Mouse (Mus musculus): ENCODE data around the gene Mrpl20. TPM values are rescaled to one million over a fixed set of nuclear protein-coding genes. Genes with fewer than 3 reads are reported as not detected.
A peak's percentile ranks its signal among the peaks of the same experiment; 100 is the strongest.

Mrpl20 gene
- polyA plus RNA-seq, 1 experiment from 2014 or later, result 199 TPM

GRCm38 (mm10) chr4:155853421-155853820 is 50.7 kb downstream of the Mrpl20 start:
- Histone ChIP-seq H3K9ac (ENCODE audit: low read length) (no peak overlapping the region), H3K27me3 (ENCODE audit: control insufficient read depth, insufficient read depth, low read length) (no peaks in the 10 kb centered on the region), H3K4me1 (ENCODE audit: control insufficient read depth, insufficient read depth, low read length) (peaks cover 13% of the 10 kb centered on the region), H3K4me3 (replicated peaks; ENCODE audit: low read length) (no peak overlapping the region), H3K27ac (ENCODE audit: low read length) (no peak overlapping the region), H3K9me3 (replicated peaks; ENCODE audit: control insufficient read depth, low read length) (no peaks in the 10 kb centered on the region), H3K36me3 (ENCODE audit: control insufficient read depth, insufficient read depth, low read length) (peaks cover 20% of the 10 kb centered on the region), H3K4me2 (ENCODE audit: low read depth, low read length) (no peak overlapping the region)
- no peak for ATAC-seq (ENCODE audit: insufficient read depth, low FRiP score)
- WGBS, result 83% methylated on average over 9 of the region's 9 CpGs

GRCm38 (mm10) chr4:155854991-155855390 is 52.3 kb downstream of the Mrpl20 start:
- no peaks in the 10 kb centered on the region for H3K9me3 ChIP-seq (replicated peaks; ENCODE audit: control insufficient read depth, low read length)
- no peak for ATAC-seq (ENCODE audit: insufficient read depth, low FRiP score)
- H3K27me3 ChIP-seq (ENCODE audit: control insufficient read depth, insufficient read depth, low read length), result no peaks in the 10 kb centered on the region
- 95% methylated on average over 12 of the region's 12 CpGs for WGBS
- H3K4me3 ChIP-seq (replicated peaks; ENCODE audit: low read length), result no peak overlapping the region
- H3K4me1 ChIP-seq (ENCODE audit: control insufficient read depth, insufficient read depth, low read length), result no peaks in the 10 kb centered on the region
- no peak overlapping the region for H3K9ac ChIP-seq (ENCODE audit: low read length)
- H3K36me3 ChIP-seq (ENCODE audit: control insufficient read depth, insufficient read depth, low read length), result peaks cover 20% of the 10 kb centered on the region
- no peak overlapping the region for H3K4me2 ChIP-seq (ENCODE audit: low read depth, low read length)
- no peak overlapping the region for H3K27ac ChIP-seq (ENCODE audit: low read length)

- H3K4me1 ChIP-seq (ENCODE audit: control insufficient read depth, insufficient read depth, low read length), result no peaks in the 10 kb centered on the region
- H3K27me3 ChIP-seq (ENCODE audit: control insufficient read depth, insufficient read depth, low read length), result no peaks in the 10 kb centered on the region
- H3K9ac ChIP-seq (ENCODE audit: low read length), result no peak overlapping the region
- 90% methylated on average over 12 of the region's 12 CpGs for WGBS
- H3K36me3 ChIP-seq (ENCODE audit: control insufficient read depth, insufficient read depth, low read length), result peaks cover 20% of the 10 kb centered on the region
- no peak overlapping the region for H3K27ac ChIP-seq (ENCODE audit: low read length)
- H3K4me3 ChIP-seq (replicated peaks; ENCODE audit: low read length), result no peak overlapping the region
- no peak for ATAC-seq (ENCODE audit: insufficient read depth, low FRiP score)
- no peaks in the 10 kb centered on the region for H3K9me3 ChIP-seq (replicated peaks; ENCODE audit: control insufficient read depth, low read length)
- H3K4me2 ChIP-seq (ENCODE audit: low read depth, low read length), result no peak overlapping the region
These were observed 53.4 kb downstream of the Mrpl20 start for GRCm38 (mm10) chr4:155856071-155856470.

GRCm38 (mm10) chr4:155856881-155857280 is 54.2 kb downstream of the Mrpl20 start:
- Histone ChIP-seq H3K4me2 (ENCODE audit: low read depth, low read length) (no peak overlapping the region), H3K27ac (ENCODE audit: low read length) (no peak overlapping the region), H3K9me3 (replicated peaks; ENCODE audit: control insufficient read depth, low read length) (no peaks in the 10 kb centered on the region), H3K27me3 (ENCODE audit: control insufficient read depth, insufficient read depth, low read length) (no peaks in the 10 kb centered on the region), H3K4me1 (ENCODE audit: control insufficient read depth, insufficient read depth, low read length) (no peaks in the 10 kb centered on the region), H3K9ac (ENCODE audit: low read length) (no peak overlapping the region), H3K4me3 (replicated peaks; ENCODE audit: low read length) (no peak overlapping the region), H3K36me3 (ENCODE audit: control insufficient read depth, insufficient read depth, low read length) (peaks cover 20% of the 10 kb centered on the region)
- no peak for ATAC-seq (ENCODE audit: insufficient read depth, low FRiP score)
- 81% methylated on average over 3 of the region's 3 CpGs for WGBS

- Histone ChIP-seq H3K27ac (ENCODE audit: low read length) (no peak overlapping the region), H3K4me3 (replicated peaks; ENCODE audit: low read length) (no peak overlapping the region), H3K9me3 (replicated peaks; ENCODE audit: control insufficient read depth, low read length) (no peaks in the 10 kb centered on the region), H3K9ac (ENCODE audit: low read length) (no peak overlapping the region), H3K4me2 (ENCODE audit: low read depth, low read length) (no peak overlapping the region), H3K4me1 (ENCODE audit: control insufficient read depth, insufficient read depth, low read length) (no peaks in the 10 kb centered on the region), H3K36me3 (ENCODE audit: control insufficient read depth, insufficient read depth, low read length) (peaks cover 17% of the 10 kb centered on the region; the same call in 1 of the 2 replicates), H3K27me3 (ENCODE audit: control insufficient read depth, insufficient read depth, low read length) (no peaks in the 10 kb centered on the region)
- 18% methylated on average over 13 of the region's 13 CpGs for WGBS
- ATAC-seq (ENCODE audit: insufficient read depth, low FRiP score), result peak; percentile 19; the same call in 1 of the 2 replicates
These were observed 56.6 kb downstream of the Mrpl20 start for GRCm38 (mm10) chr4:155859318-155859717.

Small RNAs within 50 kb of the gene (microRNA-seq; reads per million reads assigned to microRNA genes)
- gene Gm27743, result not detected

Other genes with a start within 250 kb of the Mrpl20 start
- 85.5 and 89.1 TPM in 2 replicates for gene Nadk, start 240.5 kb upstream of the Mrpl20 start, polyA plus RNA-seq (2015; fragmentation: Nextera tagmentation; extraction: Ambion mirVana)
- 6.3 and 6.8 TPM in 2 replicates for gene Slc35e2, start 201.5 kb upstream of the Mrpl20 start, polyA plus RNA-seq (2015; fragmentation: Nextera tagmentation; extraction: Ambion mirVana)
- gene Cdk11b, start 178.0 kb upstream of the Mrpl20 start, polyA plus RNA-seq (2015; fragmentation: Nextera tagmentation; extraction: Ambion mirVana), result 50.8 and 55.7 TPM in 2 replicates
- not detected in 2 replicates for gene Gm10563, start 157.5 kb upstream of the Mrpl20 start, polyA plus RNA-seq (2015; fragmentation: Nextera tagmentation; extraction: Ambion mirVana)
- gene Mmp23, start 149.5 kb upstream of the Mrpl20 start, polyA plus RNA-seq (2015; fragmentation: Nextera tagmentation; extraction: Ambion mirVana), result 53.8 and 59.8 TPM in 2 replicates
- 23.3 and 23.8 TPM in 2 replicates for gene Mib2, start 133.7 kb upstream of the Mrpl20 start, polyA plus RNA-seq (2015; fragmentation: Nextera tagmentation; extraction: Ambion mirVana)
- gene Fndc10, start 108.5 kb upstream of the Mrpl20 start, polyA plus RNA-seq (2015; fragmentation: Nextera tagmentation; extraction: Ambion mirVana), result 2.5 and 2.8 TPM in 2 replicates
- gene Ssu72, start 98.1 kb upstream of the Mrpl20 start, polyA plus RNA-seq (2015; fragmentation: Nextera tagmentation; extraction: Ambion mirVana), result 132 and 136 TPM in 2 replicates
- gene Tmem240, start 68.1 kb upstream of the Mrpl20 start, polyA plus RNA-seq (2015; fragmentation: Nextera tagmentation; extraction: Ambion mirVana), result 0.46 and 0.47 TPM in 2 replicates
- gene Atad3a, start 41.8 kb upstream of the Mrpl20 start, polyA plus RNA-seq (2015; fragmentation: Nextera tagmentation; extraction: Ambion mirVana), result 99.0 and 101 TPM in 2 replicates
- 34.0 and 34.4 TPM in 2 replicates for gene Vwa1, start 28.2 kb upstream of the Mrpl20 start, polyA plus RNA-seq (2015; fragmentation: Nextera tagmentation; extraction: Ambion mirVana)
- gene Tmem88b, start 17.0 kb upstream of the Mrpl20 start, polyA plus RNA-seq (2015; fragmentation: Nextera tagmentation; extraction: Ambion mirVana), result 0.35 and 0.43 TPM in 2 replicates
- gene Ankrd65, start 12.4 kb upstream of the Mrpl20 start, polyA plus RNA-seq (2015; fragmentation: Nextera tagmentation; extraction: Ambion mirVana), result 0.31 and 0.35 TPM in 2 replicates
- 173 and 181 TPM in 2 replicates for gene Ccnl2, start 9.6 kb downstream of the Mrpl20 start, polyA plus RNA-seq (2015; fragmentation: Nextera tagmentation; extraction: Ambion mirVana)
- 135 and 158 TPM in 2 replicates for gene Aurkaip1, start 28.4 kb downstream of the Mrpl20 start, polyA plus RNA-seq (2015; fragmentation: Nextera tagmentation; extraction: Ambion mirVana)
- 126 and 152 TPM in 2 replicates for gene Mxra8, start 36.8 kb downstream of the Mrpl20 start, polyA plus RNA-seq (2015; fragmentation: Nextera tagmentation; extraction: Ambion mirVana)
- gene Dvl1, start 44.5 kb downstream of the Mrpl20 start, polyA plus RNA-seq (2015; fragmentation: Nextera tagmentation; extraction: Ambion mirVana), result 5.0 and 5.3 TPM in 2 replicates
- 0.32 and 0.35 TPM in 2 replicates for gene Tas1r3, start 60.5 kb downstream of the Mrpl20 start, polyA plus RNA-seq (2015; fragmentation: Nextera tagmentation; extraction: Ambion mirVana)
- gene Cptp, start 66.6 kb downstream of the Mrpl20 start, polyA plus RNA-seq (2015; fragmentation: Nextera tagmentation; extraction: Ambion mirVana), result 19.4 and 23.0 TPM in 2 replicates
- 61.2 and 63.9 TPM in 2 replicates for gene Ints11, start 66.7 kb downstream of the Mrpl20 start, polyA plus RNA-seq (2015; fragmentation: Nextera tagmentation; extraction: Ambion mirVana)
- gene Pusl1, start 88.9 kb downstream of the Mrpl20 start, polyA plus RNA-seq (2015; fragmentation: Nextera tagmentation; extraction: Ambion mirVana), result 51.2 and 54.1 TPM in 2 replicates
- 18.0 and 24.0 TPM in 2 replicates for gene Acap3, start 88.9 kb downstream of the Mrpl20 start, polyA plus RNA-seq (2015; fragmentation: Nextera tagmentation; extraction: Ambion mirVana)
- 71.6 and 74.5 TPM in 2 replicates for gene Ube2j2, start 141.0 kb downstream of the Mrpl20 start, polyA plus RNA-seq (2015; fragmentation: Nextera tagmentation; extraction: Ambion mirVana)
- 32.0 and 37.6 TPM in 2 replicates for gene C1qtnf12, start 159.4 kb downstream of the Mrpl20 start, polyA plus RNA-seq (2015; fragmentation: Nextera tagmentation; extraction: Ambion mirVana)
- 11.0 and 11.6 TPM in 2 replicates for gene B3galt6, start 189.8 kb downstream of the Mrpl20 start, polyA plus RNA-seq (2015; fragmentation: Nextera tagmentation; extraction: Ambion mirVana)
- 165 and 166 TPM in 2 replicates for gene Sdf4, start 190.0 kb downstream of the Mrpl20 start, polyA plus RNA-seq (2015; fragmentation: Nextera tagmentation; extraction: Ambion mirVana)
- gene Tnfrsf4, start 211.0 kb downstream of the Mrpl20 start, polyA plus RNA-seq (2015; fragmentation: Nextera tagmentation; extraction: Ambion mirVana), result 0.30 and 0.87 TPM in 2 replicates
- 2.4 and 3.1 TPM in 2 replicates for gene Tnfrsf18, start 223.3 kb downstream of the Mrpl20 start, polyA plus RNA-seq (2015; fragmentation: Nextera tagmentation; extraction: Ambion mirVana)